Mouse (Mus musculus): Measurements from ENCODE around the gene Intu. TPM values are rescaled to one million over a fixed set of nuclear protein-coding genes. Genes with fewer than 3 reads are reported as not detected.

The Intu gene
- polyA plus RNA-seq, 1 experiment from 2014 or later = 3.6 TPM

- Histone ChIP-seq H3K9me3 (no peaks in the 10 kb centered on the region), H3K4me2 (no peak overlapping the region), H3K27ac (peak overlapping the region; percentile 56; the same call in 1 of the 2 replicates), H3K27me3 (no peaks in the 10 kb centered on the region), H3K4me3 (replicated peaks) (no peak overlapping the region), H3K9ac (replicated peaks) (no peak overlapping the region), H3K36me3 (peaks cover 11% of the 10 kb centered on the region), H3K4me1 (replicated peaks) (peaks cover 13% of the 10 kb centered on the region)
- no peak; the same call in 1 of the 2 replicates for ATAC-seq (ENCODE audit: insufficient number of reproducible peaks, insufficient read depth, low FRiP score, low TSS enrichment, low read depth)
- WGBS = 27% methylated on average over 3 of the region's 3 CpGs
These were observed 154.9 kb downstream of the Intu start for GRCm38 (mm10) chr3:40685855-40686515.

GRCm38 (mm10) chr3:40686836-40687235, 155.8 kb downstream of the Intu start:
- peaks cover 13% of the 10 kb centered on the region for H3K4me1 ChIP-seq (replicated peaks)
- H3K4me3 ChIP-seq (replicated peaks) = no peak overlapping the region
- H3K9me3 ChIP-seq = no peaks in the 10 kb centered on the region
- no peaks in the 10 kb centered on the region for H3K27me3 ChIP-seq
- H3K27ac ChIP-seq = no peak overlapping the region
- WGBS = 56% methylated on average over 9 of the region's 9 CpGs
- ATAC-seq (ENCODE audit: insufficient number of reproducible peaks, insufficient read depth, low FRiP score, low TSS enrichment, low read depth) = no peak
- H3K9ac ChIP-seq (replicated peaks) = no peak overlapping the region
- no peak overlapping the region for H3K4me2 ChIP-seq
- peaks cover 11% of the 10 kb centered on the region for H3K36me3 ChIP-seq

- Histone ChIP-seq H3K36me3 (peaks cover 11% of the 10 kb centered on the region), H3K4me1 (replicated peaks) (peaks cover 13% of the 10 kb centered on the region), H3K27me3 (no peaks in the 10 kb centered on the region), H3K9ac (replicated peaks) (no peak overlapping the region), H3K27ac (no peak overlapping the region), H3K4me2 (no peak overlapping the region), H3K4me3 (replicated peaks) (no peak overlapping the region), H3K9me3 (no peaks in the 10 kb centered on the region)
- 91% methylated on average over 3 of the region's 3 CpGs for WGBS
- no peak for ATAC-seq (ENCODE audit: insufficient number of reproducible peaks, insufficient read depth, low FRiP score, low TSS enrichment, low read depth)
These were observed 156.5 kb downstream of the Intu start for GRCm38 (mm10) chr3:40687588-40687987.

- H3K27me3 ChIP-seq = no peaks in the 10 kb centered on the region
- H3K4me3 ChIP-seq (replicated peaks) = no peak overlapping the region
- no peak overlapping the region for H3K9ac ChIP-seq (replicated peaks)
- no peak for ATAC-seq (ENCODE audit: insufficient number of reproducible peaks, insufficient read depth, low FRiP score, low TSS enrichment, low read depth)
- no peak overlapping the region for H3K27ac ChIP-seq
- H3K9me3 ChIP-seq = no peaks in the 10 kb centered on the region
- H3K4me1 ChIP-seq (replicated peaks) = peaks cover 3% of the 10 kb centered on the region; the same call in 1 of the 2 replicates
- H3K4me2 ChIP-seq = no peak overlapping the region
- peaks cover 19% of the 10 kb centered on the region for H3K36me3 ChIP-seq
- WGBS = 90% methylated on average over 6 of the region's 6 CpGs
These were observed 160.5 kb downstream of the Intu start for GRCm38 (mm10) chr3:40691566-40691965.

GRCm38 (mm10) chr3:40693435-40693834, 162.3 kb downstream of the Intu start:
- H3K9me3 ChIP-seq = no peaks in the 10 kb centered on the region
- H3K4me2 ChIP-seq = no peak overlapping the region
- H3K36me3 ChIP-seq = peaks cover 18% of the 10 kb centered on the region
- H3K27me3 ChIP-seq = no peaks in the 10 kb centered on the region
- H3K4me1 ChIP-seq (replicated peaks) = no peaks in the 10 kb centered on the region
- 88% methylated on average over 10 of the region's 10 CpGs for WGBS
- no peak overlapping the region for H3K4me3 ChIP-seq (replicated peaks)
- H3K9ac ChIP-seq (replicated peaks) = no peak overlapping the region
- H3K27ac ChIP-seq = no peak overlapping the region
- ATAC-seq (ENCODE audit: insufficient number of reproducible peaks, insufficient read depth, low FRiP score, low TSS enrichment, low read depth) = no peak

GRCm38 (mm10) chr3:40693960-40694359, 162.9 kb downstream of the Intu start:
- Histone ChIP-seq H3K27ac (no peak overlapping the region), H3K9me3 (no peaks in the 10 kb centered on the region), H3K36me3 (peaks cover 17% of the 10 kb centered on the region), H3K27me3 (no peaks in the 10 kb centered on the region), H3K9ac (replicated peaks) (no peak overlapping the region), H3K4me1 (replicated peaks) (no peaks in the 10 kb centered on the region), H3K4me3 (replicated peaks) (no peak overlapping the region), H3K4me2 (no peak overlapping the region)
- WGBS = 93% methylated on average over 7 of the region's 7 CpGs
- no peak for ATAC-seq (ENCODE audit: insufficient number of reproducible peaks, insufficient read depth, low FRiP score, low TSS enrichment, low read depth)

GRCm38 (mm10) chr3:40694438-40694837, 163.4 kb downstream of the Intu start:
- Histone ChIP-seq H3K4me2 (no peak overlapping the region), H3K4me3 (replicated peaks) (no peak overlapping the region), H3K36me3 (peaks cover 17% of the 10 kb centered on the region), H3K27ac (no peak overlapping the region), H3K9ac (replicated peaks) (no peak overlapping the region), H3K4me1 (replicated peaks) (no peaks in the 10 kb centered on the region), H3K27me3 (no peaks in the 10 kb centered on the region), H3K9me3 (no peaks in the 10 kb centered on the region)
- no peak for ATAC-seq (ENCODE audit: insufficient number of reproducible peaks, insufficient read depth, low FRiP score, low TSS enrichment, low read depth)
- 79% methylated on average over 2 of the region's 2 CpGs for WGBS

- Histone ChIP-seq H3K9ac (replicated peaks) (no peak overlapping the region), H3K27me3 (no peaks in the 10 kb centered on the region), H3K36me3 (peaks cover 25% of the 10 kb centered on the region), H3K9me3 (no peaks in the 10 kb centered on the region), H3K4me1 (replicated peaks) (no peaks in the 10 kb centered on the region), H3K4me2 (no peak overlapping the region), H3K4me3 (replicated peaks) (no peak overlapping the region), H3K27ac (no peak overlapping the region)
- WGBS = 98% methylated on average over 2 of the region's 2 CpGs
- ATAC-seq (ENCODE audit: insufficient number of reproducible peaks, insufficient read depth, low FRiP score, low TSS enrichment, low read depth) = no peak
These were observed 164.1 kb downstream of the Intu start for GRCm38 (mm10) chr3:40695162-40695561.

- H3K9ac ChIP-seq (replicated peaks) = no peak overlapping the region
- H3K4me2 ChIP-seq = no peak overlapping the region
These were observed 167.7 kb downstream of the Intu start for GRCm38 (mm10) chr3:40698834-40699233.

GRCm38 (mm10) chr3:40704816-40705430, 173.8 kb downstream of the Intu start:
- Histone ChIP-seq H3K9me3 (peaks cover 10% of the 10 kb centered on the region; the same call in 1 of the 2 replicates), H3K27ac (no peak overlapping the region), H3K4me3 (replicated peaks) (no peak overlapping the region), H3K27me3 (no peaks in the 10 kb centered on the region), H3K9ac (replicated peaks) (no peak overlapping the region), H3K4me1 (replicated peaks) (no peaks in the 10 kb centered on the region), H3K36me3 (peaks cover 4% of the 10 kb centered on the region; the same call in 1 of the 2 replicates), H3K4me2 (no peak overlapping the region)
- no peak for ATAC-seq (ENCODE audit: insufficient number of reproducible peaks, insufficient read depth, low FRiP score, low TSS enrichment, low read depth)
- 88% methylated on average over 5 of the region's 5 CpGs for WGBS

More at GRCm38 (mm10) chr3:40698834-40699233, 167.7 kb downstream of the Intu start:
- Histone ChIP-seq H3K4me3 (replicated peaks) (no peak overlapping the region), H3K27me3 (no peaks in the 10 kb centered on the region), H3K4me1 (replicated peaks) (no peaks in the 10 kb centered on the region), H3K36me3 (peaks cover 23% of the 10 kb centered on the region), H3K9me3 (no peaks in the 10 kb centered on the region), H3K27ac (no peak overlapping the region)
- ATAC-seq (ENCODE audit: insufficient number of reproducible peaks, insufficient read depth, low FRiP score, low TSS enrichment, low read depth) = no peak
- 86% methylated on average over 3 of the region's 3 CpGs for WGBS

GRCm38 (mm10) chr3:40708655-40709054, 177.6 kb downstream of the Intu start, which contains the start of gene Slc25a31:
TSS of gene Slc25a31 (plus strand) at chr3:40708855.
- Histone ChIP-seq H3K36me3 (no peaks in the 10 kb centered on the region), H3K9ac (replicated peaks) (no peak within 1 kb of the TSS), H3K9me3 (peaks cover 10% of the 10 kb centered on the region; the same call in 1 of the 2 replicates), H3K4me1 (replicated peaks) (no peaks in the 10 kb centered on the region), H3K4me3 (replicated peaks) (no peak within 1 kb of the TSS), H3K4me2 (no peak within 1 kb of the TSS), H3K27ac (no peak within 1 kb of the TSS), H3K27me3 (no peaks in the 10 kb centered on the region)
- ATAC-seq (ENCODE audit: insufficient number of reproducible peaks, insufficient read depth, low FRiP score, low TSS enrichment, low read depth) = no peak
- 89% methylated on average over 30 of the region's 30 CpGs for WGBS
